Mouse (Mus musculus) small intestine, adult 2 months (tissue): ENCODE measurements around the gene Ssh2. TPM values are rescaled to one million over a fixed set of nuclear protein-coding genes. Genes with fewer than 3 reads are reported as not detected.
"Not testable (repeated sequence)": the region's sequence is repeated elsewhere in the genome, so short reads cannot be mapped to it uniquely, and the experiment has no call there.

Source experiments
- H3K27ac ChIP-seq: fragments of 200-500 bp; 2 replicates; pipeline ENCODE4 v1.5.1; 2012; ENCODE audit warnings: low read depth, low read length, control low read depth, inconsistent platforms; ENCODE audit not compliant: insufficient read depth
- H3K27me3 ChIP-seq: fragments of 200-500 bp; 2 replicates; pipeline ENCODE4 v1.6.1; 2012; ENCODE audit warnings: mild to moderate bottlenecking, moderate library complexity, low read length, inconsistent platforms; ENCODE audit not compliant: control insufficient read depth, insufficient read depth
- H3K36me3 ChIP-seq: fragments of 200-500 bp; 2 replicates; pipeline ENCODE4 v1.6.1; 2012; ENCODE audit warnings: mild to moderate bottlenecking, low read length, control low read depth, inconsistent platforms; ENCODE audit not compliant: control insufficient read depth, insufficient read depth
- H3K4me1 ChIP-seq: fragments of 200-500 bp; 2 replicates; pipeline ENCODE4 v1.6.1; 2012; ENCODE audit warnings: low read length, inconsistent platforms, mixed read lengths; ENCODE audit not compliant: control insufficient read depth, insufficient read depth, insufficient read length
- H3K4me3 ChIP-seq: fragments of 200-500 bp; 2 replicates; pipeline ENCODE4 v1.5.1; 2012; ENCODE audit warnings: low read depth, mild to moderate bottlenecking, control low read depth, inconsistent platforms, low read length, moderate library complexity
- CTCF ChIP-seq: fragments of 200-500 bp; IDR thresholded peaks from 2 replicates; pipeline ENCODE4 v1.5.1; 2012; ENCODE audit warnings: low read depth, mild to moderate bottlenecking, control low read depth, inconsistent platforms, low read length, moderate library complexity, mixed read lengths; ENCODE audit not compliant: insufficient replicate concordance, insufficient read length; ENCODE audit errors: extremely low read depth
- POLR2A ChIP-seq: fragments of 200-500 bp; IDR thresholded peaks from 2 replicates; pipeline ENCODE4 v1.6.1; 2012; ENCODE audit warnings: low read depth, mild to moderate bottlenecking, control low read depth, inconsistent platforms, low read length, moderate library complexity
- WGBS: fragments of 180-500 bp; shearing (Covaris S2); methylation state at CpG from one replicate; pipeline ENCODE4 v1.1.7; 2018; 5-methylcytosine and 5-hydroxymethylcytosine counted together
- polyA plus RNA-seq: library from polyadenylated mRNA; depleted of rRNA; stranded (reverse); fragments of >200 nt; gene quantifications from 2 replicates; pipeline ENCODE4 v1.2.3, GENCODE M21; 2012

Gene Ssh2
- polyA plus RNA-seq, 1 experiment, result 5.3 TPM

DNA sequence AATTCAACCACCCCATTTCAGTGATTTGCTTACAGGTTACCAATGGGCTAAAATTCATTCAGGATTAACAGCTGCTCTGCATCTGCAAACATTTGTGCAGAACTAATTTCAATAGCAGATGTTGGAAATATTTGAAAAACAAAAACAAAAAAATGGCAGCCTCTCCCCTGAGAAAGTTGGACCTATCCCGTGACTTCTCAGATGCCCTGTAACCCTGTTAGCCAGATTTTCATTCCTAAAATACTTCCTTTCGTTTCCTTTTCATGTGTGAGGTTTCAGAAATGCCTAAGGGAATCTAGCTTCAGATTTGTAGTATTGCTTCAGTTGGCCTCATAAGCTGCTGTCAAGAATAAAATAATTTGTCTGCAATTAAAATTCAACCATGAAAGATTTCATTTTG, 43.4 kb downstream of the Ssh2 start:
- no peaks in the 10 kb centered on the region for H3K27me3 ChIP-seq
- H3K4me3 ChIP-seq, result no peak overlapping the region
- H3K36me3 ChIP-seq, result no peaks in the 10 kb centered on the region
- H3K27ac ChIP-seq, result no peak overlapping the region
- H3K4me1 ChIP-seq, result no peaks in the 10 kb centered on the region
- 77% methylated on average over 2 of the region's 2 CpGs for WGBS
- TF ChIP-seq CTCF (no peak), POLR2A (no peak)

DNA sequence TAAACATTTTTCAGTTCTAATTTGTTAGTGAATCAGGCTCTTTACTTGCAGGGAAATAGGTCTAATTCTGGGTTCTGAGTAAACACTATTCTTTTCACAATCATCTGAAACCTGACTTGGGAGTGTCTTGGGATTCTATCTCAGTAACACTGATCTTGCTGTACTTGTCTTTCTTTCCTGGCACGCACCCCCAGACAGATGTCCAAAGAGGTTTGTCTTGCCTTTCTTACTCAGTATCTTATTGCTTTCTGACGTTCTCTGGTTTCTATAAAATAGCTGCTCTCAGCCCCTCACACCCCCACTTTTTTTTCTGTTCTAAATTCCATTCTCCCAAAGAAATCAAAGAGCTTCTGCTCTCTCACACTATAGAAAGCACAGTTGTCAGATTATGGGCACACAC, 51.3 kb downstream of the Ssh2 start:
- no peak overlapping the region for H3K27ac ChIP-seq
- H3K4me1 ChIP-seq, result no peaks in the 10 kb centered on the region
- no peaks in the 10 kb centered on the region for H3K27me3 ChIP-seq
- TF ChIP-seq POLR2A (no peak), CTCF (no peak)
- 0 out of 2 replicates have a peak, but pooled peaks cover 2% of the 10 kb centered on the region for H3K36me3 ChIP-seq
- H3K4me3 ChIP-seq, result no peak overlapping the region
- 87% methylated on average over 2 of the region's 2 CpGs for WGBS

DNA sequence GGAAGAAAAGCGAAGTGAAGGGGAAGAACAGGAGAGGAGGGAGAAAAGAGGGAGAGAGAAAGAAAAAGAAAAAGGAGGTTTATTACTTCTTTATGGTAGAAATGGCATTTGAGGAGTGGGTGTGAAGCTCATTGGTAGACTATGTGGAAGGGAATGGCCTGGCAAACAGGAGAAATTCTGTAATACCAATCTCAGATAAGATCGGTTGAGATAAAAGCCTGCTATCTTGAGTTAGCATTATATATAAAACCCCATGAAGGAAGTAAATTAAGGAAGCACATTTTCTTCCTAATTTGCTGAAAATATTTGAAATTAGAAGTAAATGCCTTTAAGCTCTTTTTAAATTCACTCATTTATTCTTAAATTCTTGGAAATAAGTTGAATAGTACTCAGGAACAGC, 59.9 kb downstream of the Ssh2 start:
- Histone ChIP-seq H3K4me3 (no peak overlapping the region), H3K27me3 (no peaks in the 10 kb centered on the region), H3K36me3 (no peaks in the 10 kb centered on the region), H3K27ac (no peak overlapping the region), H3K4me1 (peaks cover 6% of the 10 kb centered on the region; the same call in 1 of the 2 replicates)
- no peak for TF ChIP-seq CTCF
- TF ChIP-seq POLR2A, result no peak
- 84% methylated on average over 2 of the region's 2 CpGs for WGBS

DNA sequence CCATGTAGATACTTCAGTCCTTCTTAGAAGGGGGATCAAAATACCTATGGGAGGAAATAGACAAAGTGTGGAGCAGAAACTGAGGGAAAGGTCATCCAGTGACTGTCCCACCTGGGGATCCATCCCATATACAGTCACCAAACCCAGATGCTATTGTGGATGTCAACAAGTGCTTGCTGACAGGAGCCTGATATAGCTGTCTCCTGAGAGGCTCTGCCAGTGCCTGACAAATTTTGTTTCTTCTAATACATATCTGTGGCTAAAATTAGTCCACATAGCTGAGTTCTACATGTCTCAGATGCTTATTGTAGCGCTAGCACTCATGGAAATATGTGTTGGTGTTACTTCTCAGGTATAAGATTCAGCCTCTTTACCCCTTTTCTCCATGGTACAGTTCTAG, 62.5 kb downstream of the Ssh2 start:
- not testable (repeated sequence) for H3K36me3 ChIP-seq, H3K27me3 ChIP-seq, H3K4me1 ChIP-seq, H3K4me3 ChIP-seq, H3K27ac ChIP-seq
- WGBS, result 93% methylated on average over 1 of the region's 1 CpGs

DNA sequence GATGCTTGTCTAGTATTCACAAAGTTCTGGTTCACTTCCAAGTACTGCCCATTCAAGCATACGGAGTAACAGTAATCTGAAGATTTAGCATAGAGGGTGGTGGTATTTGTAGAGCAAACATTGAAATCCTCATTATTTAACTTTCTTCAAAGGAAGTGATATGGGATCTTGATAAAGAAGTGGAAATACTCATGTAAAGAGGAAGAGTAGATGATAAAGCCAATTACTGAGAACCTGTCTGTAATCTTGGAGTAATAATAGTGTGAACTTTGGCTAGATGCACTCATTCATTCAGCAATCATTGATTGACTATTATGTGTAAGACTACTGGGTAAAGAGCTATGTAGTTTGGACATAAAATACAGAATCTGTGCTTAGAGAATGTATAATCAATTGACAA, 64.1 kb downstream of the Ssh2 start:
- Histone ChIP-seq H3K4me1 (peaks cover 9% of the 10 kb centered on the region; the same call in 1 of the 2 replicates), H3K27ac (no peak overlapping the region), H3K27me3 (no peaks in the 10 kb centered on the region), H3K36me3 (peaks cover 1% of the 10 kb centered on the region; the same call in 1 of the 2 replicates), H3K4me3 (no peak overlapping the region)
- 23% methylated on average over 1 of the region's 1 CpGs for WGBS
- no peak for TF ChIP-seq CTCF
- TF ChIP-seq POLR2A, result no peak

DNA sequence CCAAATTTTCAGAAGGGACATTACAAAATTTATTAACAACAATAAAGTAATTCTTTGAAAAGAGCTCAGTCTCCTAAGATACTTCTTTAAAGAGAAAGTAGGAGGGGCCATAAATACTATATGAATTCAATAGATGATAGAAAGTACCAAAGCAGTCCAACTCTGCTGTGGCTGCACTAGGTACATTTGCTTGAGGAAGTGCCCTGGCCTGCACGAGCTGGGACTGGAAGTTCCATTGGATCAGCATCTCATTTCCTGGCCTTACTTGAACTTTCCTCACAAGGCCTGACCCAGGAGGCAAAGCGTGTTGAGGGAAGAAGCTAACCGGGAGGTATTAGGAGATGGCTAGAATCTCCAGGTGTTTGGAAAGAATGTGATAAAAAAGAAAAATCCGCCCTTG, 75.4 kb downstream of the Ssh2 start:
- Histone ChIP-seq H3K36me3 (no peaks in the 10 kb centered on the region), H3K4me3 (no peak overlapping the region), H3K27me3 (no peaks in the 10 kb centered on the region), H3K4me1 (no peaks in the 10 kb centered on the region), H3K27ac (no peak overlapping the region)
- TF ChIP-seq CTCF, result no peak
- no peak for TF ChIP-seq POLR2A
- 75% methylated on average over 4 of the region's 4 CpGs for WGBS

DNA sequence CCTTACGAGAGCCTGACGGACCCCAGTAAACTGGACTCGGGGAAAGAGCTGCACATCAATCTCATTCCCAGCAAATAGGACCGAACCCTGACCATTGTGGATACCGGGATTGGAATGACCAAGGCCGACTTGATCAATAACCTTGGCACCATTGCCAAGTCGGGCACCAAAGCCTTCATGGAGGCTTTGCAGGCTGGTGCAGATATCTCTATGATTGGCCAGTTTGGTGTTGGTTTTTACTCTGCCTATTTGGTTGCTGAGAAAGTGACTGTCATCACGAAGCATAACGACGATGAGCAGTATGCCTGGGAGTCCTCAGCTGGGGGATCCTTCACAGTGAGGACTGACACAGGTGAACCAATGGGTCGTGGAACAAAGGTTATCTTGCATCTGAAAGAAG, 77.6 kb downstream of the Ssh2 start:
- not testable (repeated sequence) for H3K27me3 ChIP-seq, H3K4me1 ChIP-seq, H3K36me3 ChIP-seq, H3K27ac ChIP-seq, H3K4me3 ChIP-seq
- 94% methylated on average over 11 of the region's 11 CpGs for WGBS

DNA sequence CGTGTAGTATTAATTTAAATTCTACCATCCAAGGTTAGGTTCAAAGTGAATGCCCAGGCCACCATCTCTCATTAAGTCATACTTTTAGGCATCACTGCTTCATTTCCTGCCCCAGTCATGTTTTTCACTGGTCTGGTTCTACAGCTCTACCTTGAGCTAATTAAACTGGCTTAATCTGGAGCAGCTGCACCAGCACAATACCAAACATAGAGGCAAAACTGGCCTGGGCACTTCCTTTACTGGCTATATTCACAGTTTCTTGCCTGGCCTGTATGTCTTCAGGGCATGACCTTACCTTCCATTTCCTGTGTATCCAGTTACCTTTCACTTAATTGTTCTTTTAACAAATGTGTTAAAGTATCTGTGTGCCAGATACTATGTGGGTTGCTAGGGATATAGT, 81.2 kb downstream of the Ssh2 start:
- Histone ChIP-seq H3K27ac (no peak overlapping the region), H3K4me1 (no peaks in the 10 kb centered on the region), H3K36me3 (no peaks in the 10 kb centered on the region), H3K4me3 (no peak overlapping the region), H3K27me3 (no peaks in the 10 kb centered on the region)
- 97% methylated on average over 1 of the region's 1 CpGs for WGBS
- TF ChIP-seq CTCF (no peak), POLR2A (no peak)
